Mouse (Mus musculus) frontal cortex, postnatal 25 days (tissue): ENCODE results near the gene Olfr1264.

Source experiments
- DNase-seq, 2 experiments: peaks; one replicate each; pipeline ENCODE4 v3.0.0; 2022; ENCODE audit warnings: low spot score in 2 of 2

The Olfr1264 gene

DNA sequence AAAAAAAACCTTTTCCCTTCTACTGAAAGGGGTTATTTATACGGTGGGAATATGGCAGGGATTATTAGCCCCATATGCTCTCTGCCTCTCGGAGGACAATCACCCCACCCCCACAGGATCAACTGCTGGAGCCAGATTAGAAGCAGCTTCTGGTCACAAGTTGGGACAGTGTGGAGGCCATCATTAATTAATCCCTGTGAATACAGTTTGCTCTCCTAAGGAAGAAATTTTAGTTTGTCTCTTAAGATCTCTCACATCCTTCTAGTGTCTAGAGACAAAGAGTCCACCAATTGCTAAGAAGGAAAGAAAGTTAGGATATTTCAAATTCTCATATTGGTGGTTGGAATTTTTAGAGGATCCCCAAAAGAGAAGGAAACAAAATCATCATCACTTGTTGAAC, at the start of gene Olfr1264:
Gene Olfr1264, minus strand, starts transcription at position 101 of the 400 bp plus-strand sequence.
- DNase-seq: no peak

DNA sequence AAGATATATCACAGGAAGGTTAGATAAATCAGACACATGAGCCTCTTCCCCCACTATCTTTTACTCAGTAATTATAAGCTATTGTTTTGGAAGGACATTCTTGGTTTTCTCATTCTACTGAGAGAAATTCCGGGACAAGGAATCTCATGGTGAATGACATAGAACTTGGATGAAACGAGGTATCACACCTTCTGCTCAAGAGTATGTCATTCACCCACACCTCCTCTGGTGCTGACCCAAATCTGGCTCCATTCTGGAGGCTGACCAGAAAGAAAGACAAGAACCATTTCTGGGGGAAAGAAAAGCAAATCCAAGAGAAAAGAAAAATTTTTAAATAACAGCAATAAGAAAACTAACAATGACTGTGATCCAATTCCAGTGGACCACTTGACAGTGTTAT, 44.7 kb upstream of the Olfr1264 start:
- DNase-seq: no peak

DNA sequence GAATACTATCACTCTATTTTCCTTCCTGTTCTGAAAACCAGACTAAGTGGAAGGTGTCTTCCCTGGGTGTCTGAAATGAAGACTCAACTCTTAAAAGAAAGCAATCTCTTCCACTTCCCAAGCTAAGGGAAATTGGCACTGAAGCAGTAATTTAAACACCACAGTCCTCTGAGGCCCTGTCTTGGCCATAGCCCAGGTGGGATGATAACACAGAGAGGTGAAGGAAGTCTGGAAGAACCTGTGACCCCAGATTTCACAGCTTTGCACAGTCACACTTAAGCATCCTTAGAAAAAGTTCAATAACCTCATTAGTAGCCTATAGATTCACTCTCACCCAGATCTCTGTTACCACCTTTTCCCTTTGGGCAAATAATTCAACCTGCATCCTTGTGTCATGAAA, 38.1 kb upstream of the Olfr1264 start, which contains the start of gene Olfr140:
Gene Olfr140, minus strand, starts transcription at position 101 of the 400 bp plus-strand sequence.
- DNase-seq: no peak

DNA sequence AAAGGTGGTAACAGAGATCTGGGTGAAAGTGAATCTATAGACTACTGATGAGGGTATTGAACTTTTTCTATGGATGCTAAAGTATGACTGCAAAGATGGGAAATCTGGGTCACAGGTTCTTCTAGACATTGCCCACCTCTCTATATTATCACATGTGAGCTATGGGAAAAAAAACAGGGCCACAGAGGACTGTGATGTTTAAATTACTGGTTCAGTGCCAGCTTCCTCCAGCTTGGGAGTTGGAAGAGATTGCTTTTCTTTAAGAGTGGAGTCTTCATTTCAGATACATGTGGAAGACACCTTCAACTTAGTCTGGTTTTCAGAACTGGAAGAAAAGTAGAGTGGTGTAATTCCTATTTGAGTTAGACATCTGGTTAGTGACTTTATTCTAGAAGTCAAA, 9.7 kb upstream of the Olfr1264 start, which contains the start of gene Olfr1265:
Gene Olfr1265, plus strand, starts transcription at position 301 of the 400 bp plus-strand sequence.
- DNase-seq: no peak

DNA sequence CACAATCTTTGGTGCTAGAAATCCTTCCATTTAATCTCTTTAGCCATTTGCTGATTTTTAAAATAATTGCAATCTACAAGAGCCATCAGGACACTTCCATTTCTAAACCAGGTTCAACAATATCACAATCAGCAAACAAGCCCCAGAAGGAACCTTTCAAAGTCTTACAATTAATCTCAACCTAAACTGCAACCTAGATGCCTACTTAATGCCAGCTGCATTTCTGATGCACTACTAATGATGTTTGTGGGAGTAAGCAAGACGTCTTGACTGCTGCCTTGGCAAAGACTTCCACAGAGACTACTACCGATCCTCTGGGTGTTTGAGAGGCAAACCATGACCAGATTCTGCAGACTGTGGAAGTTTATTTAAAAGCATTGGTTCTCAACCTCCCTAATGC, 13.5 kb downstream of the Olfr1264 start, which contains the start of gene Olfr1263:
Gene Olfr1263, plus strand, starts transcription at position 301 of the 400 bp plus-strand sequence.
- DNase-seq: no peak

DNA sequence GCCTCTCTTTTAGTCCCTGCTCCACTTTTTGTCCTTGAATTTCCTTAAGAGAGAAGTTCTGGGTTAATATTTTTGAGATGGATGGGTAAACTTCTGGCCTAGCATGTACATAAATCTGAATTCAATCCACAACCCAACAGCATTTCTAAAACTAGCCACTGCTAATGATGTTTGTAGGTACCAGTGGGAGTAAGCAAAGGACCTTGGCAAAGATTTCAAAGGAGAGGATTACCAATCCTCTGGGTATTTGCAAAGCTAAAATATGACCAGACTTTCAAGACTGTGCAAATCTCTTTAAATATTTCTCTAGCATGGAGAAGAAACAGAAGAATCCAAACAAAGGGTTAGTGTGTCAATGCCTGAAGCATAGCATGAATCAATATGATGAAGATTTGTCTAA, 25.5 kb downstream of the Olfr1264 start, which contains the start of gene Olfr1262:
Gene Olfr1262, plus strand, starts transcription at position 301 of the 400 bp plus-strand sequence.
- DNase-seq: no peak

DNA sequence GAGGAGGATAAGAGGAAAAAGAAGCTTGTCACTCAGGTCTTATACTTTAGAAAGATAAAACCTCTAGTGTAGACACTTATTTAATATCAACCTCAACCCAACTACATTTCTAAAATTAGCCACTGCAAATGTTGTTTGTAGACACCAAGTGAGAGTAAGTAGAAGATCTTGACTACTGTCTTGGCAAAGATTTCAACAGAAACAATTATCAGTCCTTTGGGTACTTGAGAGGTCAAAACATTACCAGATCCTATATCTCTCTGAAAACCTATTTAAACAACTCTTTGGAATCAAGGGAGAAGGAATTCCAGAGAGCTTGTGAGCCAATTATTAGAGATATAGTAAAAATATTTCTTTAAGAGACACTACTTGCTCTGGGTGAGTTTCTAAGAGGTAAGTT, 34.5 kb downstream of the Olfr1264 start, which contains the start of gene Olfr1261:
Gene Olfr1261, plus strand, starts transcription at position 301 of the 400 bp plus-strand sequence.
- DNase-seq: no peak

DNA sequence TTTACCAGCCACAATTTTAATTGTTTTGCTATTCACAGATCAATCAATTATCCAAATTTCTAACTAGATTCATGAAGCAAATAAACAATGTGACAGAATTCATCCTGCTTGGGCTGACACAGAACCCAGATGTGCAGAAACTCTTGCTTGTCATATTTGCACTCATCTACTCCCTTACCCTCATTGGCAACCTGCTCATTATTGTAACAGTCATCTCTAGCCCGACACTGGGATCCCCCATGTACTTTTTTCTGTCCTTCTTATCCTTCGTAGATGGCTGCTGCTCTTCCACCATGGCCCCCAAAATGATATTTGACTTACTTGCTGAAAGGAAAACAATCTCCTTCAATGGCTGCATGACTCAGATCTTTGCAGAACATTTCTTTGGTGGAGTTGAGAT, 47.7 kb downstream of the Olfr1264 start:
- no peak for DNase-seq

DNA sequence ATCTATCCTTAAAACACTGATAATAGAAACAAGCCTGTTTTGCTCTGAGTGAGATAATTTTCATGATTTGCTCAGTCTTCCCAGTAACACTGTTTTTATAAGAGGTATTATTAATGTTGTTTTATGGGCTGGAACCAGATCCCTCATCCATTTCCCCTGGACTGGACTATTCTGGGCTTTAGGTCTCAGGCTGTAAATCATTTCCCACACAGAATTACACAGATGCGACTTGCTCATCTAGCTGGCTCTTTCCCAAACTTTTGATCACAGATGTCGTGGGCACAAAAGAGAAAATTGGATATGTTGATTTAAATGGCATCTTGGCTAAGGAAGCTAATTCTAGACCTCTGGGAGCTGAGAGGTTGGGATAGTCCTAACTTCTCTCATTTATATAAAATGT, 51.2 kb downstream of the Olfr1264 start, which contains the start of gene Olfr1260:
Gene Olfr1260, plus strand, starts transcription at position 157 of the 400 bp plus-strand sequence.
- DNase-seq: no peak
